Mouse (Mus musculus) cerebellum, adult 9-10 months (tissue): ENCODE measurements around the gene Trim32.

Experiments
- DNase-seq: peaks from one replicate; pipeline ENCODE4 v3.0.0; 2022

Gene Trim32

GRCm38 (mm10) chr4:65604504-65605150 is at the start of gene Trim32:
Gene Trim32, plus strand, starts transcription at chr4:65604986.
- DNase-seq = peak; percentile 99

GRCm38 (mm10) chr4:65565493-65565892 is 39.3 kb upstream of the Trim32 start:
- no peak for DNase-seq

GRCm38 (mm10) chr4:65580254-65580653 is 24.5 kb upstream of the Trim32 start:
- no peak for DNase-seq

GRCm38 (mm10) chr4:65586947-65587346 is 17.8 kb upstream of the Trim32 start:
- DNase-seq = peak; percentile 88

GRCm38 (mm10) chr4:65589780-65590179 is 15.0 kb upstream of the Trim32 start:
- peak; percentile 81 for DNase-seq

GRCm38 (mm10) chr4:65594601-65595369 is 10.0 kb upstream of the Trim32 start:
- no peak for DNase-seq

- peak; percentile 83 for DNase-seq
Observed at GRCm38 (mm10) chr4:65605151-65605702, 441 bp downstream of the Trim32 start.

- peak; percentile 62 for DNase-seq
Observed at GRCm38 (mm10) chr4:65607184-65607631, 2.4 kb downstream of the Trim32 start.

- peak; percentile 70 for DNase-seq
Observed at GRCm38 (mm10) chr4:65608112-65608511, 3.3 kb downstream of the Trim32 start.

GRCm38 (mm10) chr4:65610329-65610728 is 5.5 kb downstream of the Trim32 start:
- DNase-seq = peak; percentile 67

- DNase-seq = peak; percentile 87
Observed at GRCm38 (mm10) chr4:65610896-65611295, 6.1 kb downstream of the Trim32 start.

- DNase-seq = peak; percentile 47
Observed at GRCm38 (mm10) chr4:65613135-65613534, 8.3 kb downstream of the Trim32 start.

- DNase-seq = no peak
Observed at GRCm38 (mm10) chr4:65620125-65620524, 15.3 kb downstream of the Trim32 start.

- DNase-seq = no peak
Observed at GRCm38 (mm10) chr4:65638231-65638630, 33.4 kb downstream of the Trim32 start.

GRCm38 (mm10) chr4:65642611-65643010 is 37.8 kb downstream of the Trim32 start:
- DNase-seq = no peak

- DNase-seq = peak; percentile 86
Observed at GRCm38 (mm10) chr4:65654723-65655122, 49.9 kb downstream of the Trim32 start.

GRCm38 (mm10) chr4:65663176-65663575 is 58.4 kb downstream of the Trim32 start:
- DNase-seq = no peak
